Mouse (Mus musculus) left cerebral cortex, adult 18-20 months (tissue): Measurements from ENCODE around the gene Dsp. TPM values are rescaled to one million over a fixed set of nuclear protein-coding genes. Genes with fewer than 3 reads are reported as not detected.

Experiments
- DNase-seq, 2 experiments: peaks; one replicate each; pipeline ENCODE4 v3.0.0; 2021 to 2022; ENCODE audit warnings: low spot score in 2 of 2, mixed read lengths in 1 of 2
- long read RNA-seq, 2 experiments: library from polyadenylated mRNA; stranded (forward); transcript quantifications; one replicate each; pipeline ENCODE4 v2.0.0; 2021
- total RNA-seq, 2 experiments: library from RNA; stranded (reverse); gene quantifications; 2 replicates each; pipeline ENCODE4 v1.2.3; 2021

Dsp gene
- total RNA-seq, result under 1 TPM; 0.21 to 0.23 TPM
- long read RNA-seq, experiment 1, result 0 reads
- long read RNA-seq, experiment 2, result 0 reads

- DNase-seq, result peak; percentile 8 to 21
These were observed at the start of gene Dsp for GRCm38 (mm10) chr13:38151069-38151588. Dsp (plus strand) TSS chr13:38151294.

- no peak for DNase-seq
These were observed 47.7 kb upstream of the Dsp start for GRCm38 (mm10) chr13:38103406-38103805.

- no peak for DNase-seq
These were observed 46.6 kb upstream of the Dsp start for GRCm38 (mm10) chr13:38104501-38104900.

GRCm38 (mm10) chr13:38109081-38109480, 42.0 kb upstream of the Dsp start:
- no peak for DNase-seq

- DNase-seq, result no peak
These were observed 28.8 kb upstream of the Dsp start for GRCm38 (mm10) chr13:38122321-38122720.

GRCm38 (mm10) chr13:38123666-38124065, 27.4 kb upstream of the Dsp start:
- no peak for DNase-seq

- no peak for DNase-seq
These were observed 23.4 kb upstream of the Dsp start for GRCm38 (mm10) chr13:38127683-38128082.

- no peak for DNase-seq
These were observed 22.8 kb upstream of the Dsp start for GRCm38 (mm10) chr13:38128246-38128645.

GRCm38 (mm10) chr13:38129492-38129891, 21.6 kb upstream of the Dsp start:
- DNase-seq, result no peak

- DNase-seq, result no peak
These were observed 21.0 kb upstream of the Dsp start for GRCm38 (mm10) chr13:38130116-38130515.

- no peak for DNase-seq
These were observed 18.0 kb upstream of the Dsp start for GRCm38 (mm10) chr13:38133016-38133528.

GRCm38 (mm10) chr13:38140521-38140920, 10.6 kb upstream of the Dsp start:
- no peak for DNase-seq

GRCm38 (mm10) chr13:38144962-38145713, 6.0 kb upstream of the Dsp start:
- DNase-seq, result no peak

GRCm38 (mm10) chr13:38148348-38148747, 2.7 kb upstream of the Dsp start:
- no peak for DNase-seq

- DNase-seq, result no peak
These were observed 756 bp downstream of the Dsp start for GRCm38 (mm10) chr13:38151671-38152428.

GRCm38 (mm10) chr13:38152429-38153035, 1.4 kb downstream of the Dsp start:
- no peak for DNase-seq

GRCm38 (mm10) chr13:38155523-38155922, 4.4 kb downstream of the Dsp start:
- DNase-seq, result no peak

- DNase-seq, result no peak
These were observed 6.5 kb downstream of the Dsp start for GRCm38 (mm10) chr13:38157635-38158034.

- DNase-seq, result no peak
These were observed 10.9 kb downstream of the Dsp start for GRCm38 (mm10) chr13:38162002-38162401.

- DNase-seq, result peak in 1 of 2 experiments; percentile 5
These were observed 11.6 kb downstream of the Dsp start for GRCm38 (mm10) chr13:38162668-38163067.

GRCm38 (mm10) chr13:38164932-38165331, 13.8 kb downstream of the Dsp start:
- DNase-seq, result no peak
